In the genomic region with DNA sequence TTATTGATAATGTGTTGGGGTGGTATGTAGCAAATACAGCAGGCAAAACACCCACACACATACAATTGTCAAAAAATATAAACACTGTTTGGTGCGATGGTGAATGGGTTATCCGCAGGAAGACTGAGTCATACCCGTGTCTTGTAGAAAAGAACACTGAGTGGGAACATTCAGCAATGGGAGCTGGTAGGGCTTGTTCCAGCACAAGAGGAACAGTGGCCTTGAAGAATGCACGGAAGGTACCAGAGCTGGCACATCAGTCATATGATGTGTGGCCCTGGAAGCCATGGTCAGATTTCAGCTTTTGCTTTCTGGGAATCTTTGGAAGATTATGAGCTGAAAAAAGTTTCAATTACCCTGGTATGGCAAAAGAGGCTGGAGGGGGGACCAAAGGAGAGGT, we compare ENCODE assay signal across 23 mouse cellular contexts. TPM values are rescaled to one million over a fixed set of nuclear protein-coding genes. Genes with fewer than 3 reads are reported as not detected.
DNase-seq lines count a peak whose midpoint lies in the region; ATAC-seq and TF ChIP-seq lines count a peak whose summit lies in the region.
"Had no signal": no experiment of that assay in that cellular context is flagged by ENCODE, and none has a peak within 500 bp of the region (broad histone marks: within the 10 kb centered on the region; RNA-seq: fewer than 3 reads in every experiment).

No protein-coding gene starts in this region.

- H3K4me1 ChIP-seq in lung, postnatal 0 days (ENCODE audit: insufficient read depth, low read depth, low read length) = no peaks in the 10 kb centered on the region

- no peaks in the 10 kb centered on the region for H3K36me3 ChIP-seq in lung, postnatal 0 days (ENCODE audit: insufficient read depth, low read length)
- H3K36me3 ChIP-seq: G1E had no signal

- no peak overlapping the region for H3K4me2 ChIP-seq in lung, postnatal 0 days (replicated peaks; ENCODE audit: low read depth, low read length)

- intact Hi-C loops in heart, postnatal 36 days (cut with DNase I) = no loop called here

- no peak overlapping the region for H3K4me3 ChIP-seq in lung, postnatal 0 days (ENCODE audit: low read depth, low read length)

- peak; percentile 53; the same call in 1 of the 2 replicates for ATAC-seq in frontal cortex, adult (ENCODE audit: low TSS enrichment)
- ATAC-seq in lung, postnatal 0 days = 0 out of 2 replicates have a peak, but pooled peaks have one; percentile 21
- ATAC-seq: activated CD4-positive, CD25-positive, alpha-beta regulatory T cell, adult 4 months; CD4-positive, CD25-positive, alpha-beta regulatory T cell, adult 4 months; Patski had no signal

- no peak overlapping the region for H3K9ac ChIP-seq in lung, postnatal 0 days (replicated peaks; ENCODE audit: low read depth)

- H3K27ac ChIP-seq in lung, postnatal 0 days (ENCODE audit: low read length) = no peak overlapping the region

- no peaks in the 10 kb centered on the region for H3K27me3 ChIP-seq in lung, postnatal 0 days (replicated peaks; ENCODE audit: insufficient read depth, low read length)

- no peak for DNase-seq in frontal cortex, postnatal 14 days (ENCODE audit: low spot score in 2 of 2)
- DNase-seq in heart, adult 11 months = peak; percentile 13
- DNase-seq in heart, postnatal 36 days = no peak
- no peak for DNase-seq in lung, postnatal 0 days (ENCODE audit: low spot score)
- DNase-seq in lung, postnatal 10 days = no peak
- peak; percentile 28 for DNase-seq in brain, adult 2 months (ENCODE audit: low read depth, low spot score)
- DNase-seq in urinary bladder, postnatal 10 days (ENCODE audit: low spot score) = no peak
- DNase-seq: adrenal gland, adult 2 months; adrenal gland, adult 8-10 months; adrenal gland, postnatal 10 days; adrenal gland, postnatal 14 days; adrenal gland, postnatal 25 days; B cell, adult 2 months; cerebellum, adult 11 months; cerebellum, adult 11-12 months; cerebellum, adult 18-20 months had no signal

- H3K9me3 ChIP-seq in lung, postnatal 0 days (ENCODE audit: low read length) = no peaks in the 10 kb centered on the region

- no peak for TF ChIP-seq CTCF in lung, postnatal 0 days (IDR thresholded peaks at IDR 0.05)

- 57% methylated on average over 4 of the region's 4 CpGs for WGBS in lung, postnatal 0 days

- peak; percentile 29; the same call in 1 of the 2 replicates for TF ChIP-seq EP300 in lung, postnatal 0 days (IDR thresholded peaks at IDR 0.05)

RNA-seq across cellular contexts. Expression of a gene that starts 16.6 kb away (rescaled TPM):
- 1 to 10 TPM in 1 of 2 experiments, under 1 TPM in 1; 0.92 to 1.1 TPM for total RNA-seq in heart, postnatal 36 days (2021)
- 0.14 and 0.47 TPM in 2 replicates for polyA plus RNA-seq in lung, postnatal 0 days (2015; fragmentation: Nextera tagmentation; extraction: Ambion mirVana)
- total RNA-seq: CH12.LX, G1E, MEL had no signal
- polyA plus RNA-seq: activated CD4-positive, CD25-positive, alpha-beta regulatory T cell, adult 4 months; CD4-positive, CD25-positive, alpha-beta regulatory T cell, adult 4 months; G1E; Patski had no signal

Comparison
In these comparisons a context has a peak if more than half of its experiments do, and no peak if none do; other contexts are left out.
1. DNase-seq: peak in heart, adult 11 months (single experiment) and brain, adult 2 months (single experiment); none in frontal cortex, postnatal 14 days (0 of 2), heart, postnatal 36 days (0 of 2), lung, postnatal 0 days (single experiment), lung, postnatal 10 days (single experiment) and urinary bladder, postnatal 10 days (single experiment).